Mouse (Mus musculus): ENCODE measurements around the gene Kif12. TPM values are rescaled to one million over a fixed set of nuclear protein-coding genes. Genes with fewer than 3 reads are reported as not detected.

The Kif12 gene
- polyA plus RNA-seq, 1 experiment: not detected

GRCm38 (mm10) chr4:63205583-63205982, 33.7 kb upstream of the Kif12 start:
- Histone ChIP-seq H3K4me3 (ENCODE audit: insufficient read depth, low read length) (no peak overlapping the region), H3K27ac (ENCODE audit: insufficient read depth, low read depth, low read length) (peak overlapping the region; percentile 13; the same call in 1 of the 2 replicates), H3K4me1 (ENCODE audit: control insufficient read depth, insufficient read depth, low read length) (peaks cover 13% of the 10 kb centered on the region)
- TF ChIP-seq POLR2A (IDR thresholded peaks at IDR 0.05; ENCODE audit: borderline replicate concordance, low read depth, low read length): no peak
- TF ChIP-seq CTCF (IDR thresholded peaks at IDR 0.05; ENCODE audit: low read depth, low read length): no peak

DNA sequence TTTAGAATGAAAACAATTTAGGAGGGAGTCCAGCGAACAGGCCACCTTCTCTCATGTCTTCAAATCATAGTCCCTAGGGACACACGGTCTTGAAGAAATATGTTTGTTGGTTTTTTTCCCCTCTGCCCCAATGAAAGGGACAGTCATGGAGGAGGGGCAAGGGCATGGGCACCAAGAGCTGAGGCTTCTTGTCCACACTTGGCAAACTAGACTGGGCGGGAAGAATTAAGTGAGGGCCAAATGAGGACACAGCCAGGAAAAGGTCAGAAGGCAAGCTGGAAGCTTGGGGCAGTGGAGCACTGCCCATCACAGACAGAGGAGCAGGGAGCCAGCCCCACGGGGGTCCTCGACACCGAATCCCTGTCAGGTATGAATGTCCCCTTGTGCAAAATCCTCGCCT, 31.9 kb upstream of the Kif12 start:
- Histone ChIP-seq H3K4me3 (ENCODE audit: insufficient read depth, low read length) (no peak overlapping the region), H3K27ac (ENCODE audit: insufficient read depth, low read depth, low read length) (no peak overlapping the region), H3K4me1 (ENCODE audit: control insufficient read depth, insufficient read depth, low read length) (peaks cover 13% of the 10 kb centered on the region)
- TF ChIP-seq POLR2A (IDR thresholded peaks at IDR 0.05; ENCODE audit: borderline replicate concordance, low read depth, low read length) (no peak), CTCF (IDR thresholded peaks at IDR 0.05; ENCODE audit: low read depth, low read length) (no peak)

DNA sequence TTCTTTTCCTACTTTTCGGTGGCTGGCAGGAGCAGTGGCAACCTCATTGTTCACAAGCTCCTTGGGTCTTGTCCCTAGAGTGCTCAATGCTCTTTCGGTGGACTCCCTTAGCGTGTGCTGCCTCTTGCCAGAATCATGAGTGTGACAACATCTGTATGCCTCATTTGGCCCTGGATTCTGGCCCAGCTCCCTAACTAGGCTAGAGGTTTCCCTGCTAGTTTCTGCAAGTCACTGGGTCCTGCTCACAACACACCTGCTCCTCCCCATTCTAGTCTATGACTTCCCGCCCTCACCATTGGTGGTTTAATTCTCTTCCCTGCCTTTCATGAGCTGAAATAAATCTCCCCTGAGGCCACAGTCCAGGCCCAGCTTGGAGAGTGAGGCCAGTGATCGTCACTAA, 27.4 kb upstream of the Kif12 start:
- no peak overlapping the region for H3K4me3 ChIP-seq (ENCODE audit: insufficient read depth, low read length)
- H3K27ac ChIP-seq (ENCODE audit: insufficient read depth, low read depth, low read length): no peak overlapping the region
- no peaks in the 10 kb centered on the region for H3K4me1 ChIP-seq (ENCODE audit: control insufficient read depth, insufficient read depth, low read length)
- TF ChIP-seq POLR2A (IDR thresholded peaks at IDR 0.05; ENCODE audit: borderline replicate concordance, low read depth, low read length) (no peak), CTCF (IDR thresholded peaks at IDR 0.05; ENCODE audit: low read depth, low read length) (no peak)

- H3K4me1 ChIP-seq (ENCODE audit: control insufficient read depth, insufficient read depth, low read length): no peaks in the 10 kb centered on the region
- no peak overlapping the region for H3K27ac ChIP-seq (ENCODE audit: insufficient read depth, low read depth, low read length)
- H3K4me3 ChIP-seq (ENCODE audit: insufficient read depth, low read length): no peak overlapping the region
- no peak for TF ChIP-seq CTCF (IDR thresholded peaks at IDR 0.05; ENCODE audit: low read depth, low read length)
- TF ChIP-seq POLR2A (IDR thresholded peaks at IDR 0.05; ENCODE audit: borderline replicate concordance, low read depth, low read length): no peak
Measured at GRCm38 (mm10) chr4:63194366-63194765, 22.4 kb upstream of the Kif12 start.

DNA sequence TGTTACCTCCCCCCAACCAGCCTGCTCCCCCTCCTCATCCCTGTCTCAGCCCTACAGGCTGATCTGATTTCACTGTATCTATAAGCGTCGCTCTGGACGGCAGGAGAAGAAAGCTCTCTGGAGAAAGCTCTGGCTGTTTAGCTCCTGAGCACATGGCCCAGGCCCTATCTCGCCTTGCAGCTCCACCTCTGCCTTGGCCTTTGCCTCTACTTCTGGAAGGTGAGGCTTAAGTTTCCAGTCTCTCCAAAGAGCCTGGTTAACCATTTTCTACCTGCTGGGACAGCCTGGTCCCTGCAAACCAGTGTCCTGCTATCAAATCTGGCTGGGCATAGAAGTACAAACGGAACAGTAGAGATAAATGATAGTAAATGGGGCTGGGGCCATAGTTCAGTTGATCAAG, 19.7 kb upstream of the Kif12 start:
- Histone ChIP-seq H3K4me3 (ENCODE audit: insufficient read depth, low read length) (no peak overlapping the region), H3K27ac (ENCODE audit: insufficient read depth, low read depth, low read length) (no peak overlapping the region), H3K4me1 (ENCODE audit: control insufficient read depth, insufficient read depth, low read length) (no peaks in the 10 kb centered on the region)
- TF ChIP-seq POLR2A (IDR thresholded peaks at IDR 0.05; ENCODE audit: borderline replicate concordance, low read depth, low read length) (no peak), CTCF (IDR thresholded peaks at IDR 0.05; ENCODE audit: low read depth, low read length) (no peak)

- TF ChIP-seq POLR2A (IDR thresholded peaks at IDR 0.05; ENCODE audit: borderline replicate concordance, low read depth, low read length) (no peak), CTCF (IDR thresholded peaks at IDR 0.05; ENCODE audit: low read depth, low read length) (no peak)
- H3K27ac ChIP-seq (ENCODE audit: insufficient read depth, low read depth, low read length): no peak overlapping the region
- H3K4me1 ChIP-seq (ENCODE audit: control insufficient read depth, insufficient read depth, low read length): 0 out of 2 replicates have a peak, but pooled peaks cover 2% of the 10 kb centered on the region
- H3K4me3 ChIP-seq (ENCODE audit: insufficient read depth, low read length): no peak overlapping the region
Measured at GRCm38 (mm10) chr4:63186281-63186870, 14.4 kb upstream of the Kif12 start.

DNA sequence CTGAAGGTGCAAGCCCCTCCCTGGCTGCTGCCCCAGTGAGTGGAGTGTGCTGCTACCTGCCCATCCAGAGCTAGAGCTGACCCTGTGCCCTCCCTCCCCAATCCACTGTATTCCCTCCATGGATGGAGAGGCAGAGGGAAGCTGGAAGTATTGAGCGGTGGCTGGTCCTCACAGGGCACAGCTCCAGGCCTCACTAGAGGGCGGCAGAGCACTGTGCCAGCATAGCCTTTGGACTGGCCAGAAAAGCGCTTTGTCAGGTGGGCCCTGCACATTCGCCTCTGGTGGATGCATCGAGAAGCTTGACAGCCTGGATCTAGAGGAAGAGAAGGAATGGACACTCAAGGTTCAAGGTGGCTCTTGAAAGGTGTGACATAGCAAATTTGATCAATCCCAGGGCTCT, 9.6 kb upstream of the Kif12 start:
- H3K4me1 ChIP-seq (ENCODE audit: control insufficient read depth, insufficient read depth, low read length): 0 out of 2 replicates have a peak, but pooled peaks cover 2% of the 10 kb centered on the region
- H3K27ac ChIP-seq (ENCODE audit: insufficient read depth, low read depth, low read length): no peak overlapping the region
- TF ChIP-seq CTCF (IDR thresholded peaks at IDR 0.05; ENCODE audit: low read depth, low read length): 0 out of 2 replicates have a peak, but pooled peaks have one; percentile 23
- TF ChIP-seq POLR2A (IDR thresholded peaks at IDR 0.05; ENCODE audit: borderline replicate concordance, low read depth, low read length): no peak
- H3K4me3 ChIP-seq (ENCODE audit: insufficient read depth, low read length): no peak overlapping the region

DNA sequence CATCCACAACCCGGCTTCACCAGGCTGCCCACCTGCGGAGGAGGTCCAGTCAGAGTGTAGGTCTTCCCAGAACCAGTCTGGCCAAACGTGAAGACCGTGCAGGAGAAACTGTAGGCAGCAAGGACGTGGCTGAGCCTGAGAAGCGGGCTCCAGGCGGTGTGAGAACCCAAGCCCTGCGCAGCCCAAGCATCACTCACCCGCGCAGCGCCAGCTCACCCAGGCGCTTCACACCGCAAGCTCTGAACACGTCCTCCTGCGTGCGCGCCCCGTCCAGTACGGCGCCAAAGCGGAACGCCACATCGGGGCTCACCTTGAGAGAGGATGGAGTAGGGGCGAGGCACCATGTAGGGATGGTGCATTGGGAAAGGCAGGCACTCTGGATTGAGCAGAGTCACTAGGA, 809 bp downstream of the Kif12 start:
- no peaks in the 10 kb centered on the region for H3K4me1 ChIP-seq (ENCODE audit: control insufficient read depth, insufficient read depth, low read length)
- no peak overlapping the region for H3K4me3 ChIP-seq (ENCODE audit: insufficient read depth, low read length)
- TF ChIP-seq POLR2A (IDR thresholded peaks at IDR 0.05; ENCODE audit: borderline replicate concordance, low read depth, low read length) (no peak), CTCF (IDR thresholded peaks at IDR 0.05; ENCODE audit: low read depth, low read length) (no peak)
- no peak overlapping the region for H3K27ac ChIP-seq (ENCODE audit: insufficient read depth, low read depth, low read length)

DNA sequence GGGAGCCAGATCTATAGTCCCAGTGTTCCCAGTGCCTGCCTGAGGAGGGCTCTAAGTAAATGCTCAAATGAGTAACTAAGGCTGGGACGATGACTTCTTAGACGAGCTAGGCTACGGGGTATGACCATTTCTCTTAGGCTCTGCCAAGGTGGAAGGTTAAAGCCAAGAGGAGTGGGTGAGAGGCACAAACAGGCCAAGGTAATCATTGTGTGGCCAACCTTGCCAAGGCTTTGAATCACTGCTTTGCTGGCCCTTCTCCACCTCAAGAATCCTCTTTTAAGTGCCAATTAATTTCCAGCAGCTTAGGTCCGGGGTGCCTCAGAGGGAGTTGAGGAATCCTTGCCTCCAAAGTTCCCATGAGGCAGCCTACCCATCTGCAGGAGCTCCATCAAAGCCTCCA, 1.9 kb downstream of the Kif12 start:
- Histone ChIP-seq H3K4me3 (ENCODE audit: insufficient read depth, low read length) (no peak overlapping the region), H3K27ac (ENCODE audit: insufficient read depth, low read depth, low read length) (no peak overlapping the region), H3K4me1 (ENCODE audit: control insufficient read depth, insufficient read depth, low read length) (no peaks in the 10 kb centered on the region)
- TF ChIP-seq POLR2A (IDR thresholded peaks at IDR 0.05; ENCODE audit: borderline replicate concordance, low read depth, low read length) (no peak), CTCF (IDR thresholded peaks at IDR 0.05; ENCODE audit: low read depth, low read length) (no peak)

GRCm38 (mm10) chr4:63166323-63166722, 5.6 kb downstream of the Kif12 start:
- no peaks in the 10 kb centered on the region for H3K4me1 ChIP-seq (ENCODE audit: control insufficient read depth, insufficient read depth, low read length)
- no peak for TF ChIP-seq CTCF (IDR thresholded peaks at IDR 0.05; ENCODE audit: low read depth, low read length)
- TF ChIP-seq POLR2A (IDR thresholded peaks at IDR 0.05; ENCODE audit: borderline replicate concordance, low read depth, low read length): no peak
- no peak overlapping the region for H3K4me3 ChIP-seq (ENCODE audit: insufficient read depth, low read length)
- no peak overlapping the region for H3K27ac ChIP-seq (ENCODE audit: insufficient read depth, low read depth, low read length)

Measured in bone marrow macrophage, adult 2 months (primary cell).